Mouse (Mus musculus): Measurements from ENCODE around the gene Sec24a. TPM values are rescaled to one million over a fixed set of nuclear protein-coding genes. Genes with fewer than 3 reads are reported as not detected.
"Not testable (repeated sequence)": the region's sequence is repeated elsewhere in the genome, so short reads cannot be mapped to it uniquely, and the experiment has no call there.

The Sec24a gene
- total and polyA plus RNA-seq, 3 experiments: 9.3 to 16.6 (median 15.3) TPM

DNA sequence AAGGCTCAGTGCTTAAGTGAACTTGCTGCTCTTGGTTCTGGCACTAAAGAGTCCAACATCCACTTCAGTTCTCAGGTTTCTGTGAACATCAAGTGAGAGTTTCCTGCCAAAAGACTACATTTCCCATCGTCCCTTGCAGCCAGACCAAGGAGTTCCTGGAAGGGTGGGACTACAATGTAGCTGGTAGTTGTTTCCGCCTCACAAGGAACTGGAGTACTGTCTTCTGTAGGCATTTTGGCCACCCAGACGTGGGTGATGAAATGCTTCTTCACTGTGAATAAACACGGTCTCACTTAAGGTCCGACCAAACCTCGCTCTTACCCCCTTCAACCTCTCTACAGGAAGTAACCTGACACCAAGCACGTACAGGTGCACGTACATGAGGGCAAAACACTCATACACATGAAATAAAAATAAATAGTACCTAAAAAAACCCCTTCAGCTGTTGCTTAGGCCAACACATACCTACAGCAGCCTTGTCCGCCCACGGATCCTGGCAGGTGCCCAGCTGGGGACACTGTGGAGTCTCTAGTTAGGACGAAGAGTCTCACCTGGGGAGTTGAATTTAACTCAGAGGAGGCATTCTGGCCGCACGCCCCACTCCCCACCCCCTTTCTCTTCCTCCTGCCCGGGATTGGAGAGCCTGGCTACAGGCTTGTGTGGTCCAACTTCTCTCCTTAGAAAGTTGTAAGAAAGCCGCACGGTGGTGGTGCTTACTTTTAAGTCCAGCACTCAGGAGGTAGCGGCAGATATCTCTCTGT is 42.0 kb upstream of the Sec24a start:
- Histone ChIP-seq H3K4me1 (ENCODE audit: control insufficient read depth, insufficient read depth, low read length) (no peaks in the 10 kb centered on the region), H3K9ac (ENCODE audit: low read depth, low read length) (peak overlapping the region; percentile 48), H3K79me2 (replicated peaks; ENCODE audit: control insufficient read depth, insufficient read depth, low read length) (no peaks in the 10 kb centered on the region), H3K27me3 (ENCODE audit: control insufficient read depth, insufficient read depth, low read length) (no peaks in the 10 kb centered on the region), H3K27ac (peak overlapping the region; percentile 34), H3K4me3 (peak overlapping the region; percentile 51), H3K36me3 (ENCODE audit: control insufficient read depth, insufficient read depth, low read length) (no peaks in the 10 kb centered on the region)
- TF ChIP-seq CTCF (IDR thresholded peaks at IDR 0.05) (no peak), EP300 (IDR thresholded peaks at IDR 0.05; ENCODE audit: insufficient read depth, low read depth, low read length) (peak; percentile 55; the same call in 1 of the 2 replicates), POLR2A (IDR thresholded peaks at IDR 0.05; ENCODE audit: insufficient read depth, low read depth, low read length) (peak; percentile 86)
- DNase-seq: peak; percentile 64 to 77
- WGBS: 18% methylated on average over 17 of the region's 17 CpGs
- intact Hi-C loops (cut with DNase I): no loop called here

DNA sequence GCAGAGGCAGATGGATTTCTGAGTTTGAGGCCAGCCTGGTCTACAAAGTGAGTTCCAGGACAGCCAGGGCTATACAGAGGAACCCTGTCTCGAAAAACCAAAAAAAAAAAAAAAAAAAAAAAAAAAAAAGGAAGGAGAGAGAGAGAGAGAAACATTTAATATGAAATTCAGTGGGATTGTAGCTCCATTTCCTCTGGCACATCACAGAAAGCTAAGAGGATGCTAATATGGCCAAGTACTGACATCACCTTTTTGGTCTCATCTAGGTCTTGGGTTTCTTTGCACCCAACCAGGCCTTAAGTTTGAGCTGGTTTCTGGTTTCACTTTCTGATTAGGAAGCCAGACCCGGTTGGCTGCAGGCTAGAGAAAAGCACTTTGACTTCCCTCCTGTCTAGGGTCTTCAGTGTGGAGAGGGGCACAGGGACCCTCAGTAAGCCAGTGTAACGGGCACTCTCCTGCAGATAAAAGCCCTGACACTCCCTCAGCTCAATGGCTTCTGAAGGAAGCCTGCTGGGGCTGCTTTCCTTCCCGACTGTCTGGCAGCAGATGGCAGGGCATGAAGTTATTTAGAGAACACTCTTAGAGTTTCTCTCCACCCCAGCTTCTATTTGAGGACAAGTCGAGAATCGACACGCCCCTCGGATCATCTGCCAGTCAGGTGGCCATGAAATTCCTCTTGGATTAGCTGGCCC is 37.3 kb upstream of the Sec24a start:
- no peak overlapping the region for H3K4me3 ChIP-seq
- intact Hi-C loops (cut with DNase I): no loop called here
- peak overlapping the region; percentile 37; the same call in 1 of the 2 replicates for H3K9ac ChIP-seq (ENCODE audit: low read depth, low read length)

GRCm38 (mm10) chr11:51796272-51796671 is 32.8 kb upstream of the Sec24a start:
- Histone ChIP-seq H3K79me2 (replicated peaks; ENCODE audit: control insufficient read depth, insufficient read depth, low read length) (no peaks in the 10 kb centered on the region), H3K9ac (ENCODE audit: low read depth, low read length) (no peak overlapping the region), H3K4me3 (no peak overlapping the region), H3K27ac (no peak overlapping the region), H3K27me3 (ENCODE audit: control insufficient read depth, insufficient read depth, low read length) (no peaks in the 10 kb centered on the region), H3K36me3 (ENCODE audit: control insufficient read depth, insufficient read depth, low read length) (no peaks in the 10 kb centered on the region), H3K4me1 (ENCODE audit: control insufficient read depth, insufficient read depth, low read length) (no peaks in the 10 kb centered on the region)
- DNase-seq: no peak
- intact Hi-C loops (cut with DNase I): no loop called here
- TF ChIP-seq EP300 (IDR thresholded peaks at IDR 0.05; ENCODE audit: insufficient read depth, low read depth, low read length) (no peak), CTCF (IDR thresholded peaks at IDR 0.05) (no peak)
- 35% methylated on average over 4 of the region's 4 CpGs for WGBS

More for the DNA sequence above, 37.3 kb upstream of the Sec24a start:
- Histone ChIP-seq H3K79me2 (replicated peaks; ENCODE audit: control insufficient read depth, insufficient read depth, low read length) (no peaks in the 10 kb centered on the region), H3K36me3 (ENCODE audit: control insufficient read depth, insufficient read depth, low read length) (no peaks in the 10 kb centered on the region), H3K4me1 (ENCODE audit: control insufficient read depth, insufficient read depth, low read length) (no peaks in the 10 kb centered on the region), H3K27ac (peak overlapping the region; percentile 63), H3K27me3 (ENCODE audit: control insufficient read depth, insufficient read depth, low read length) (no peaks in the 10 kb centered on the region)
- peak in 1 of 2 experiments; percentile 47 for DNase-seq
- 21% methylated on average over 8 of the region's 8 CpGs for WGBS
- TF ChIP-seq POLR2A (IDR thresholded peaks at IDR 0.05; ENCODE audit: insufficient read depth, low read depth, low read length) (peak; percentile 67), EP300 (IDR thresholded peaks at IDR 0.05; ENCODE audit: insufficient read depth, low read depth, low read length) (no peak), CTCF (IDR thresholded peaks at IDR 0.05) (no peak)

- no peak overlapping the region for H3K27ac ChIP-seq
- H3K4me1 ChIP-seq (ENCODE audit: control insufficient read depth, insufficient read depth, low read length): no peaks in the 10 kb centered on the region
- 96% methylated on average over 7 of the region's 7 CpGs for WGBS
- no peak overlapping the region for H3K9ac ChIP-seq (ENCODE audit: low read depth, low read length)
- H3K79me2 ChIP-seq (replicated peaks; ENCODE audit: control insufficient read depth, insufficient read depth, low read length): no peaks in the 10 kb centered on the region
- intact Hi-C loops (cut with DNase I): no loop called here
- H3K36me3 ChIP-seq (ENCODE audit: control insufficient read depth, insufficient read depth, low read length): no peaks in the 10 kb centered on the region
- no peak for DNase-seq
- no peaks in the 10 kb centered on the region for H3K27me3 ChIP-seq (ENCODE audit: control insufficient read depth, insufficient read depth, low read length)
- H3K4me3 ChIP-seq: no peak overlapping the region
- TF ChIP-seq CTCF (IDR thresholded peaks at IDR 0.05) (no peak), POLR2A (IDR thresholded peaks at IDR 0.05; ENCODE audit: insufficient read depth, low read depth, low read length) (no peak), EP300 (IDR thresholded peaks at IDR 0.05; ENCODE audit: insufficient read depth, low read depth, low read length) (no peak)
These were observed 27.2 kb upstream of the Sec24a start for GRCm38 (mm10) chr11:51790662-51791061.

GRCm38 (mm10) chr11:51789735-51790134 is 26.3 kb upstream of the Sec24a start:
- H3K36me3 ChIP-seq (ENCODE audit: control insufficient read depth, insufficient read depth, low read length): not testable (repeated sequence)

GRCm38 (mm10) chr11:51785926-51786325 is 22.5 kb upstream of the Sec24a start:
- no peaks in the 10 kb centered on the region for H3K79me2 ChIP-seq (replicated peaks; ENCODE audit: control insufficient read depth, insufficient read depth, low read length)
- H3K4me3 ChIP-seq: no peak overlapping the region
- DNase-seq: peak in 1 of 2 experiments; percentile 45
- H3K27ac ChIP-seq: no peak overlapping the region
- WGBS: 96% methylated on average over 6 of the region's 6 CpGs
- H3K27me3 ChIP-seq (ENCODE audit: control insufficient read depth, insufficient read depth, low read length): no peaks in the 10 kb centered on the region
- H3K4me1 ChIP-seq (ENCODE audit: control insufficient read depth, insufficient read depth, low read length): no peaks in the 10 kb centered on the region
- no peak for TF ChIP-seq POLR2A (IDR thresholded peaks at IDR 0.05; ENCODE audit: insufficient read depth, low read depth, low read length)
- TF ChIP-seq EP300 (IDR thresholded peaks at IDR 0.05; ENCODE audit: insufficient read depth, low read depth, low read length): no peak
- peak; percentile 73 for TF ChIP-seq CTCF (IDR thresholded peaks at IDR 0.05)
- intact Hi-C loops (cut with DNase I): no loop called here
- no peak overlapping the region for H3K9ac ChIP-seq (ENCODE audit: low read depth, low read length)
- peaks cover 3% of the 10 kb centered on the region; the same call in 1 of the 2 replicates for H3K36me3 ChIP-seq (ENCODE audit: control insufficient read depth, insufficient read depth, low read length)

More at GRCm38 (mm10) chr11:51789735-51790134, 26.3 kb upstream of the Sec24a start:
- H3K9ac ChIP-seq (ENCODE audit: low read depth, low read length); intact Hi-C loops (cut with DNase I); H3K4me3 ChIP-seq; DNase-seq; H3K4me1 ChIP-seq (ENCODE audit: control insufficient read depth, insufficient read depth, low read length); H3K27me3 ChIP-seq (ENCODE audit: control insufficient read depth, insufficient read depth, low read length); H3K27ac ChIP-seq; H3K79me2 ChIP-seq (replicated peaks; ENCODE audit: control insufficient read depth, insufficient read depth, low read length): not testable (repeated sequence)
- WGBS: 92% methylated on average over 4 of the region's 4 CpGs

All from heart, adult 2 months (tissue).